ENCODE assay signal across 30 mouse cellular contexts in the genomic region with DNA sequence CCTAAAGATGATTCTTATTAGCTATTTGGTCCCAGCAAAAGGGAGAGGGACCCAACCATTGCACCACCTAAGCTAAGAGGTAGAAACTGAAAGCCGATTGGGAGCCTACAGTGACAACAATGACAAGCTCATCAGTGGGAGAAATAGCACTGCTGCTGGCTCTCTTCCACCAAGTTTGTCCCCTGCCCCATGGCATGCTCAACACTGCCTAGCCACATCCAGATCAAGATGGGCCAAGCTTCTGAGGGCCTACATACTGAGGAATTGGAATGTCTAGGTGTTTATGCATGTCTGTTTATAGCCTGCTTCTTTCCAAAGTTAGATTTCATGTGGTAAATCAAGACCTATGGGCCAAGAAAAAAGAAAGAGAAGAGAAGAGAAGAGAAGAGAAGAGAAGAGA.
"Had no signal": no experiment of that assay in that cellular context is flagged by ENCODE, and none has a peak within 500 bp of the region (broad histone marks: within the 10 kb centered on the region; RNA-seq: fewer than 3 reads in every experiment).

No protein-coding gene starts in this region.

- H3K4me3 ChIP-seq: limb, embryonic 10.5 days; limb, embryonic 12.5 days; limb, embryonic 13.5 days; limb, embryonic 15.5 days; liver, embryonic 12.5 days; liver, embryonic 13.5 days; liver, embryonic 15.5 days; lung, embryonic 15.5 days; megakaryocyte, embryonic 14.5 days; midbrain, embryonic 10.5 days; midbrain, embryonic 12.5 days; midbrain, embryonic 13.5 days; midbrain, embryonic 15.5 days; myocyte; neural tube, embryonic 12.5 days had no signal

- H3K27me3 ChIP-seq: limb, embryonic 15.5 days; liver, embryonic 12.5 days; liver, embryonic 13.5 days; liver, embryonic 15.5 days; lung, embryonic 15.5 days; megakaryocyte, embryonic 14.5 days; midbrain, embryonic 12.5 days; midbrain, embryonic 13.5 days; midbrain, embryonic 15.5 days; neural tube, embryonic 12.5 days had no signal

- H3K36me3 ChIP-seq: limb, embryonic 12.5 days; limb, embryonic 13.5 days; limb, embryonic 15.5 days; liver, embryonic 12.5 days; liver, embryonic 13.5 days; liver, embryonic 15.5 days; lung, embryonic 15.5 days; midbrain, embryonic 10.5 days; midbrain, embryonic 12.5 days had no signal

- H3K27ac ChIP-seq: limb, embryonic 10.5 days; limb, embryonic 12.5 days; limb, embryonic 13.5 days; limb, embryonic 15.5 days; liver, embryonic 12.5 days; liver, embryonic 13.5 days; liver, embryonic 14.5 days; liver, embryonic 15.5 days; lung, embryonic 15.5 days; macrophage; midbrain, embryonic 10.5 days; midbrain, embryonic 12.5 days; midbrain, embryonic 13.5 days; midbrain, embryonic 15.5 days; neural tube, embryonic 12.5 days had no signal

- H3K9me3 ChIP-seq: limb, embryonic 10.5 days; limb, embryonic 12.5 days; limb, embryonic 13.5 days; limb, embryonic 15.5 days; liver, embryonic 12.5 days; liver, embryonic 13.5 days; liver, embryonic 15.5 days; lung, embryonic 15.5 days; megakaryocyte, embryonic 14.5 days; midbrain, embryonic 10.5 days; midbrain, embryonic 12.5 days; midbrain, embryonic 13.5 days; midbrain, embryonic 15.5 days; neural tube, embryonic 12.5 days had no signal

- H3K9ac ChIP-seq: limb, embryonic 12.5 days; limb, embryonic 13.5 days; limb, embryonic 15.5 days; liver, embryonic 12.5 days; liver, embryonic 13.5 days; liver, embryonic 14.5 days; liver, embryonic 15.5 days; liver, postnatal 0 days; lung, embryonic 14.5 days; lung, embryonic 15.5 days; midbrain, embryonic 12.5 days; midbrain, embryonic 13.5 days; midbrain, embryonic 15.5 days; neural tube, embryonic 12.5 days had no signal

- DNase-seq: left cerebral cortex, postnatal 4 days; liver; liver, embryonic 13.5 days; liver, postnatal 0 days; lung, adult 18-20 months; lung, adult 2 months; lung, embryonic 14.5 days; lung, postnatal 10 days; lung, postnatal 14 days; lung, postnatal 36 days; lung, postnatal 4 days; midbrain, embryonic 14.5 days had no signal

- H3K4me1 ChIP-seq: liver, embryonic 12.5 days; liver, embryonic 13.5 days; liver, embryonic 15.5 days; lung, embryonic 15.5 days; megakaryocyte, embryonic 14.5 days; midbrain, embryonic 12.5 days; neural tube, embryonic 12.5 days had no signal

- ATAC-seq: liver, embryonic 12.5 days; liver, postnatal 0 days; lung, postnatal 0 days; midbrain, embryonic 13.5 days; midbrain, embryonic 15.5 days had no signal

- H3K4me2 ChIP-seq: limb, embryonic 12.5 days; limb, embryonic 13.5 days; limb, embryonic 15.5 days; liver, embryonic 11.5 days; liver, embryonic 12.5 days; liver, embryonic 13.5 days; liver, embryonic 15.5 days; lung, embryonic 14.5 days; lung, embryonic 15.5 days; midbrain, embryonic 12.5 days; midbrain, embryonic 13.5 days; midbrain, embryonic 15.5 days; neural tube, embryonic 12.5 days had no signal
